14 mouse cellular contexts compared by ENCODE assay signal in genomic region chr12:112338976-112339375, GRCm38 (mm10).
"Had no signal": no experiment of that assay in that cellular context is flagged by ENCODE, and none has a peak within 500 bp of the region (broad histone marks: within the 10 kb centered on the region; RNA-seq: fewer than 3 reads in every experiment).

No protein-coding gene starts in this region.

- H3K4me2 ChIP-seq: liver, embryonic 13.5 days; midbrain, embryonic 12.5 days; midbrain, embryonic 15.5 days; neural tube, embryonic 13.5 days; stomach, embryonic 15.5 days had no signal

- H3K4me3 ChIP-seq: liver, embryonic 13.5 days; midbrain, embryonic 12.5 days; midbrain, embryonic 15.5 days; myocyte; neural tube, embryonic 13.5 days; stomach, embryonic 15.5 days had no signal

- H3K9ac ChIP-seq: liver, embryonic 13.5 days; midbrain, embryonic 12.5 days; midbrain, embryonic 15.5 days; neural tube, embryonic 13.5 days; stomach, embryonic 15.5 days had no signal

- H3K4me1 ChIP-seq: liver, embryonic 13.5 days had no signal

- ATAC-seq: midbrain, embryonic 15.5 days had no signal

- H3K27ac ChIP-seq: liver, embryonic 13.5 days; midbrain, embryonic 12.5 days; midbrain, embryonic 15.5 days had no signal

- H3K36me3 ChIP-seq: liver, embryonic 13.5 days; midbrain, embryonic 12.5 days; midbrain, embryonic 15.5 days; neural tube, embryonic 13.5 days; stomach, embryonic 15.5 days had no signal

- H3K27me3 ChIP-seq: liver, embryonic 13.5 days; midbrain, embryonic 15.5 days; stomach, embryonic 15.5 days had no signal

- DNase-seq: kidney, postnatal 10 days; kidney, postnatal 36 days; liver, embryonic 13.5 days; lung, adult 2 months; lung, postnatal 14 days; retina, postnatal 1 day; right cerebral cortex, postnatal 25 days; spleen, adult 18-20 months; thymus, postnatal 25 days had no signal

- H3K9me3 ChIP-seq: liver, embryonic 13.5 days; midbrain, embryonic 12.5 days; midbrain, embryonic 15.5 days; neural tube, embryonic 13.5 days; stomach, embryonic 15.5 days had no signal
